Mouse (Mus musculus) 416B (cell line): ENCODE results near the gene Vps54.
"Not testable (repeated sequence)": the region's sequence is repeated elsewhere in the genome, so short reads cannot be mapped to it uniquely, and the experiment has no call there.

Source experiments
- DNase-seq: peaks from one replicate; pipeline ENCODE4 v3.0.0; 2011; ENCODE audit warnings: low read depth

Vps54 gene

DNA sequence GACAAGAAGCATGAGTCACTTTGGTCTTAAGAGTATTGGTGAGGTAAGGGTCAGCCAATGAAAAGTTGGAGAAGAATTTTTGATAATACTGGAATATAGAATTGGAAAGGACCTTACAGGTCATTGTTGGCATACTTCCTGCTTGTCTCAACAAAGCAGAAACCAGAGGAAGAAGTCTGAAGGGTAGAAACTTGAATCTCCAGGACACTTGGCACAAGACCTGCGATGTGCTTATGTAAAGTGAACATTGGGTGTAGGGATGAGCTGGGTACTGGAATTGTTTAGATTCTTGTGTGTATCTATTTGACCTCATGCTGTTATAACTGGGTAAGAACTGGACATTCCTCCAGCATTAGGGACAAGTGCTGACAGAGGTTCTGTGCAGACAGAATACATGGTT is 2.3 kb downstream of the Vps54 start:
- DNase-seq = peak; percentile 45

DNA sequence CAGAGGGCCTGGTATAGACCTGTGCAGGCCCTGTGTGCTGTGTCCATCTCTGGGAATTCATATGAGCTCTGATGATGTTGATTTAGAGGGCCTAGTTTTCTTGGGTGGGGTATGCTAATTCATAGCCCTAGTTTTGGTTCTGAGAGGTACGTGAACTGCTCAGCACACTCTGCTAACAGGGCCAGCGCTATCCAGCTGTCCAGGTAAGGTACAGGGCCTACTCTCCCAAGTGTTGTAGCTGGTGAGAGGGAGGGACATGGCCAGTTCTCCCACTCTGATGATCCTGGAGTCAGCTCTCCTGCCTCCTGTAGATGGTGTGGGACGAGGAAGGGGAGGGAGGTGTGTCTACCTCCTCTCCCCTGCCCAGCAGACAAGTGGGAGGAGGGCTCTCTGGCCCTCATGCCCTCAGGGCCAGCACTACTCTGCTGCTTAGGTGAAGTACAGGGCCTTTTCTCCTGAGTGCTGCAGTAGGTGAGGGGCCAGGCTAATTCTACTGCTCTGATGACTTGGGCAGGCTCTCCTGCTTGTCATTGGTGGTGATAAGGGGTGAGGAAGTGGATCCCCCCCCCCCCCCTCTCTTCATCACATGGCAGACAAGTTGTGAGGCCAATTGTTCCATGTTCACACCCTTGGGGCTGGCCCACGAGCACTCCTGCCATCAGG is 8.3 kb downstream of the Vps54 start:
- DNase-seq = no peak

- no peak for DNase-seq
Measured at GRCm38 (mm10) chr11:21247940-21248339, 8.9 kb downstream of the Vps54 start.

DNA sequence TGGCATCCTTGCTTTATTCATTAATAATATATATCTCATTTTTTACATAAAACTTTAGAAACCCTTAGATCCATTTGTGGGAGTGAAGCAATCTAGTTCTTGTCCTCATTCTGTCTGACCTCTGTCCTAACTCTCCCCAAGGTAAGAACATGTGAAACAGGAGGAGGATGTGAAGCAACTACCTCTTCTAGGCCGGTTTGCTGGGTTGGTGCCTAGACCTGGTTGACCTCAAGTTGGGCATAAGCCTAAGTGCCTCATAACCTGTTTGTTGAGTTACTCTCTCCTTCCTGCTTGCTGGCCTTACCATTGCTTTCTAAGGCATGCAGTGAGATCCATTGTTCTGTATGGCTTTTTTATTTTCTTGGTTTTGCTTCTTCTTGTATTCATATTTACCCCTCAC is 11.3 kb downstream of the Vps54 start:
- DNase-seq = peak; percentile 51

DNA sequence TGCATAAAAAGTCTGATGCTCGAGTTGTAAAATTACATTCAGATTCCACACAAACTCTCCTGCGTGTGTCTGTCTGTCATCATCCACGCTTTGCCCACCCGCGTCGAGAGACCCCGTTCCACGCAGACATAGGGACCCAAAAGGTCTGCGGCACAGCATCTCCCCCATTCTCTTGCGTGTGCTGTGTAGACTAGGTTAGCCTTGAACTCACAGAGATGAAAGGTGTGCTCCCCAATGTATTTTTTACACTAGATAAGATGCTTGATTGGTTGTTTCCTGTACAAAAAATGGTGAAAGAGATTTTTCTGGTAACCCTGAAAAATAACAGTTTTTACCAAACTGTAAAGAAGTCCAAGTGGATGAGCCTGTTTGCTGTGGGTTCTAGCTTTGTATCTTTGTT is 19.5 kb downstream of the Vps54 start:
- DNase-seq = not testable (repeated sequence)

- peak; percentile 74 for DNase-seq
Measured at GRCm38 (mm10) chr11:21265423-21265822, 26.3 kb downstream of the Vps54 start.

DNA sequence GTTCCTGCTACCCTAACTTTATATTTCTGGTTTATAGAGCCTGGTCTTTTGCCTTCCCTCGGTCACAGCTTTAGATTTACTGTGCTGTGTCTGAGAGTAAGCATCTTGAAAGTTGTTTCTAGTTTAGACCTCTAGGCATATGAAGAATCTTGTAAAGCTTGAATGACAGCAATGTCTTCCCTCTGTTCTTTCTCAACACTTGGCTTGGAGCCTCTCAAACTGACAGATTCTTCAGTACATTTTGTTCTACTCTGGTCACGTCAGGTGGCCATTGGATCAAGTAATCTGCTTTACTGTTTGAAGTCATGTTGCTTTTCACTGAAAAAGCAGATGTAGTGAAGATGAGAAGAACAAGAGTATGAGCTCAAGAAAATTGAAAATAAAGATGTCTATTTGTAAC is 37.1 kb downstream of the Vps54 start:
- no peak for DNase-seq

DNA sequence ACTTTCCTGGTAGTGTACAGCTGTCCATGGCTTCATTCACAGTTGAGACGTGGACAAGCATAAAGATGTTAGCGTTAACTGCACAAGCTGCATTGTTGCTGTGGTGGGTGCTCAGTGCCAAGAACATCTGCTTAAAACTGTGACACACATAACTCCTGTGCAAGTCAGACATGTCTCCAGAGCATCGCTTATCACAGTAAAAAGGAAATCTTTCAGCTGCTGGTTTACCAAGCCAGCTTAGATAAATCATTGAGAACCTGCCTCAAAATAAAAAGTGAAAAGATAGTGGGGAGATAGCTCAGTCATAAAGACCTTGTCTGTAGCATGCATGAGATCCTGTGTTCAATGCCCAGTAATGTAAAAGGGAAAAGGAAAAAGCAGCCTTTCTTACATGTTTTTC is 47.3 kb downstream of the Vps54 start:
- DNase-seq = no peak

DNA sequence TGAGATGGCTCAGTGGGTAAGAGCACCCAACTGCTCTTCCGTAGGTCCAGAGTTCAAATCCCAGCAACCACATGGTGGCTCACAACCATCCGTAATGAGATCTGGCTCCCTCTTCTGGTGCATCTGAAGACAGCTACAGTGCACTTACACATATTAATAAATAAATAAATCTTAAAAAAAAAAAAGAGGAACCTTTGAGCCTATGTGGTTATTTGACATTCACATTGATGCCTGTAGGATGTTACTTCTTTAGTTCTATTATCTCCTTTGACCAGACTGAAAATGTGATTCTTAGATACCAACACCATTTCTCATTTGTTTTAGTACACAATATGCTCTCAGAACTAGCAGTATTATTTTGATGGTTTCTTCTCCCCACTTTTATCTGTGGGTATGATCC is 49.1 kb downstream of the Vps54 start:
- DNase-seq = peak; percentile 56

DNA sequence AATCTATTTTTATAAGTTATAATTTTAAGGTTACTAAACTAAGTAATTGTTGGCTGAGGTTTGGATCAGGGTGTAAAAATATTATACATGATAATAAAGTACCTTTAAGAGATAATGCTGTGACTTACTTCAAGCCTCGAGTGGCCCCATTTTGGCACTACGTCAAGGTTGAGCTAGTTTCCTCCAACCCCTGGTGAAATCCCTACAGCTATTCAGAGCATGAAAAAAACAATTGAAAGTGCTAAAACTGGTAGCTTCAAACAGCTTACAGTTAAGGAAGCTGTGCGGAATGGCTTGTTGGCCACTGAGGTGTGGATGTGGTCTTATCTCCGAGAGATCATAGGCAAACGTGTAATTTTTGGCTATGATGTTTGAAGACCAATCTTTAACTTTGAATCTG is 56.4 kb downstream of the Vps54 start:
- no peak for DNase-seq

GRCm38 (mm10) chr11:21303619-21304018 is 64.5 kb downstream of the Vps54 start:
- DNase-seq = no peak

- no peak for DNase-seq
Measured at GRCm38 (mm10) chr11:21307078-21307668, 68.1 kb downstream of the Vps54 start.

DNA sequence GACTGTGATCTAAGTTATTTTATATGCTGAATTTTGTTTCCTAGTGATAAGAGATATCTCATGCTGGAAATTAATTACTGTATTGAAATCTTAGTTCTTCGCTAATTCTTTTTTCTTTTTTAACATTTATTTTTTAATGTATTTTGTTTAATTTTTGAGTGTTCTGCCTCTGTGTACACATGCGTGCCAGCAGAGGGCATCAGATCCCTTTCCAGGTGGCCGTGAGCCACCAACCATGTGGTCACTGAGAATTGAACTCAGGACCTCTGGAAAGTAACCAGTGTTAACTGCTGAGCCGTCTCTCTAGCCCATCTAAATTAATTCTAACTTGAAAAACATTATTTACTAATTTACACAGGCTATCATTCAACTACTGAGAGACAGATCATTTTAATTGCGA is 69.0 kb downstream of the Vps54 start:
- peak; percentile 49 for DNase-seq

DNA sequence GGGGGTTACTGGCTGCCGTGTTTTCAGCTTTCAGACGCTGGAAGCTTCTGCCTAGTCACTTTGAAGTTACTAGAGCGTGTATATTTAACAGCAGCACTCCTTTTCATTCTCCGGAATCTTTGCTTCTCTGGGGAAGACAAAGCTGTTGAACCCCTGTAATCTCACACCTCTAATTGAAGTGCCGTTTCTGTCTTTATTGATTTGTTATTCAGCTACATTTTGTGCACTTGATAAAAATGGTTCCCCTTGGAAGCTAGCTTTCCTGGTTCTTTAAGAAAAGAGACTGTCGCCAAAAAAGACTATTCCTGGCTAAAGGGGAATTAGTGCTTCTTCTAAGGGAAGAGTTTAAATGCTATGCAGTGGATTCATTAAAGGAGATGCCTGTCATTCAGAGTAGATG is 70.4 kb downstream of the Vps54 start:
- no peak for DNase-seq

GRCm38 (mm10) chr11:21313922-21314657 is 75.0 kb downstream of the Vps54 start:
- DNase-seq = no peak

- DNase-seq = peak; percentile 45
Measured at GRCm38 (mm10) chr11:21321577-21321976, 82.5 kb downstream of the Vps54 start.

DNA sequence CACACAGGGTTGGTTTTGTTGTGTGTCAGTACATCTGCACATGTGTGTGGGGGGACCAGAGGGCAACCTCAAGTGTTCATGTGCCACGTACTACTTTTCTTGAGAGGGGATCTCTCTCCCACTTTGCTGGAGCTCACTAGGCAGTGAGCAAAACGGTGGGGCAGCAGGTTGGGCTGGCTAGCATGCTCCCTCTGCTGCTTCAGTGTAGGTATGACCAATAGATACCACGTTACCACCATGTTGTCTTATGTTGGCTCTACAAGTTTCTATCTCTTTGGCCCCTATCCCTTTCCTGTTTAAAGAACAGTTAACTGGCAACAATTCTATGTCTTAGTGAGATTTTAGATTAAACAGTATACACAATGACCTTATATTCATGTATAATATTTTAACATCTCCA is 83.3 kb downstream of the Vps54 start:
- DNase-seq = no peak

DNA sequence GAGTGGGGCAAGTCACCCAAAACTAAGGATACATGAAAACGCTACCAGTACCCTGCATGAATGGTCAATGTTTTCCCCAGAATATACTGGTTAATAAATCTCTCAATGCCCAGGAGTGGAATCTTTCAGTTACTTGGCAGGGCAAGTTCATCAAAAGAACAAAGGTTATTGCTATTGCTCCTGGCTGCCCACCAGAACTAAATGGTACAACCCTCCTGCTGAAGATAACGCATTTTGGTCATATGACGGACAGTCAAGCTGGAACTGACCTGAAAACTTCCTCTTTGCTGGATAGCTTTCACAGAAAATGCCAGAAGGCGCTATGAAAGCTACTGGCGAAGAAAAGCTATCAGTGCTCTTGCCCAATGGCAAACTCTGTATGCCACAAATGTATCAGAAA is 86.7 kb downstream of the Vps54 start:
- DNase-seq = peak; percentile 13

GRCm38 (mm10) chr11:21326770-21327169 is 87.7 kb downstream of the Vps54 start:
- no peak for DNase-seq

DNA sequence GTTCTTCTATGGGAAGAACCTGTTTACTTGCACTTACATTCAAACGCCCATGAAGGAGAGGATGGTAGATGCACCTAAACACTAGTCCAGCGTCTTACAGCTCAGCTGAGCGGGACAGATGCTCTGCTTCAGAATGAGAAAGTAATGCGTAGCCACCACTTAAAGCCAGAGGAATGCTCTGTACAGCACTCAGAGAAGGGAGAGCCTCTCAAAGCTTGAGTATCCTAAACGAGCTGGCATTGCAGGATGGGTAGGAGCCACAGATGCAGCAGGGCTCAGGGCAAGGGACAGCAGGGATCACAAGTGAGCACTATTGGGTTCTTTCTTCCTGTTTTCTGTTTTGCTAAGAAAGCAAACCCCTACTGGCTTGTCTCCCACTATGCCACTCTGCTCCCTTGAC is 88.4 kb downstream of the Vps54 start:
- no peak for DNase-seq

DNA sequence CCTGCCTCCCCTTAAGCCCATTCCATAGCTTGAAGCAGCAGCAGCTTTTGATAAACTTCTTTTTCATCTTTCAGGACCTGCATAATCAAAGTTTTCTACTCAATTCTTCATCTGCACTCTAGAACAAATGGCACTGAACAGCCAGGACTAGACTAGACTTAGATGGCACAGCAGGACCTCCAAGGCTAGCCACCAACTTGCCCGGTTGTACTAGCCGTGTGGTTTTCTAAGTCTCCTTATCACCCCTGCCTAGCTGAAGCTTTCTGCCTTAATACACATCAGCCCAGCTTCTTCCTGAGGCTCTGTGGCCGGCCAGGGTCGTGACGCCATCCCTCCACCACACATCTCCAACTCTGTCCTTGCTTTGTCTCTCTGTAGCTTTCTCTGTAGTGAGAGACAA is 89.1 kb downstream of the Vps54 start:
- DNase-seq = no peak

- peak; percentile 54 for DNase-seq
Measured at GRCm38 (mm10) chr11:21332639-21333295, 93.7 kb downstream of the Vps54 start.

DNA sequence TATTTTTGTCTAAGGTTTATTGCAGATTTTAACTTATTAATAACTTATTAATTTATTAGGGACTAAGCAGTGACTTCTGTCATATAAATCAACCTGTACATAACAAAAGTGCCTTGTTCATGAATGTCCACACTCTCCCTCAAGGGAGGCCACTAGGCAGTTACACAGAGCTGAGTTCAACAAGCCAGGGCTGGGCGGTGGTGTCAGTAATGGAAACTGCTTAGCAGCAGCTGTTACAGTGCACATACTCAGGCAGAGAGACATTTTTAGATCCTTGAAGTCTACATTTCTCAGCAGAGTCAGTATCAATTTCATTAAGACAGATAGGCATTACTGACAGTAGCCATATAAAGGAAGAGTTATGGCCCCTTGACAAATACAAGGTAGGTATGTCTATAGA is 98.8 kb downstream of the Vps54 start:
- DNase-seq = no peak
